Mouse (Mus musculus): ENCODE measurements at regions not wholly inside any gene's neighbourhood (a gene's known extent, or its start where the extent isn't known, plus 50 kb on each side); places are given as distances from the start of the nearest gene placed in this dataset.

- TF ChIP-seq CTCF (IDR thresholded peaks at IDR 0.05; ENCODE audit: insufficient read depth, low read depth, low read length): no peak
- no peak for TF ChIP-seq POLR2A (IDR thresholded peaks at IDR 0.05; ENCODE audit: insufficient read depth, low read depth, low read length)
Measured at GRCm38 (mm10) chr5:44917816-44918213, 118.3 kb upstream of the Ldb2 start.

Measured in olfactory bulb, adult 2 months (tissue).